Mouse (Mus musculus) cerebellum, adult 18-20 months (tissue): ENCODE results near the gene Cyfip2.
A peak's percentile ranks its signal among the peaks of the same experiment; 100 is the strongest.
"Not testable (repeated sequence)": the region's sequence is repeated elsewhere in the genome, so short reads cannot be mapped to it uniquely, and the experiment has no call there.

ENCODE experiments used
- DNase-seq, 2 experiments: peaks; one replicate each; pipeline ENCODE4 v3.0.0; 2021

Gene Cyfip2

DNA sequence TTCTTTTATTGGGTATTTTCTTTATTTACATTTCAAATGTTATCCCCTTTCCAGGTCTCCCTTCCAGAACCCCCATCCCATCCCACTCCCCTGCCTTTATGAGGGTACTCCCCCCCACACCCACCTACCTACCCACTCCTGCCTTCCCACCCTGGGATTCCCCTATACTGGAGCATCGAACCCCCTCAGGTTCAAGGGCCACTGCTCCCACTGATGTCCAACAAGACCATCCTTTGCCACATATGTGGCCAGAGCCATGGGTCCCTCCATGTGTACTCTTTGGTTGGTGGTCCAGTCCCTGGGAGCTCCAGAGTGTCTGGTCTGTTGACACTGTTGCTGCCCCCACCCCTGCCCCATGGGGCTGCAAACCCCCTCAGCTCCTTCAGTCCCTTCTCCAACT, 130.6 kb downstream of the Cyfip2 start:
- not testable (repeated sequence) for DNase-seq

DNA sequence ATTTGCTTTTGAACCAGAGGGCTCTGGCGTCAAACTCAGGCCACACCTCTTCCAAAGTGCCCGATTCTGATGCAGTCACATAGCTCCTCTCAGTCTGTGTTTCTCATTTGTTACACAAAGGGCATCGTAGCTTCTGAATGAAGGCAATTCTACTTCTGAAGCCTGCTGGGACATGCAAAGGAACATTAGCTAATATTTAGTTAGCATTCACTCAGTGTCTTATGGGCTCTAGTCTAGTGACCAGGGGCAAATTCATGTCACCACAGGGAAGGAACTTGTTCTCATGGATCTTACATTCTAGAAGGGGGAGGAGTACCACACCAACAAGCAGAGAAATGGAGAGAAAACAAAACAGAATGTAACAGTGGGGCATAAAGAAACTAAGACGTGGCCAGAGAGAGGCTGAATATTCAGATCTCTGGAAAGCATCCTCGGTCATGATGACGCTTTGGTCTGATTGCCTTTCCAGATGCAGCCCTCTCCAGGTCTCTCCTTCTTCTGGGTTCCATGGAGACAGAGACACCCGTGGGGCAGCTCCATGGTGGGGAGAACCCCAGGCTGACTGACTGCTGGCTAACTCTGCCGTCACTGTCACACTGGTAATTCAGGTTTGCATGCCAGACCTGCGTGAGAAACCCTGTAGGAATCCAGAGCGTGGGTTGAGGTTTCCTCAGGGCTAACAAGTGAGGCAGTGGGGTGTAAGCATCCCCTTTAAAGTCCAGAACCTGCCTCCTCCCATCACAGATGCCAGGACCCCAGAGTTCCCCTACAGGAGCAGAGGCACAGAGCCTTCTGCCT, 135.2 kb downstream of the Cyfip2 start:
- no peak for DNase-seq

DNA sequence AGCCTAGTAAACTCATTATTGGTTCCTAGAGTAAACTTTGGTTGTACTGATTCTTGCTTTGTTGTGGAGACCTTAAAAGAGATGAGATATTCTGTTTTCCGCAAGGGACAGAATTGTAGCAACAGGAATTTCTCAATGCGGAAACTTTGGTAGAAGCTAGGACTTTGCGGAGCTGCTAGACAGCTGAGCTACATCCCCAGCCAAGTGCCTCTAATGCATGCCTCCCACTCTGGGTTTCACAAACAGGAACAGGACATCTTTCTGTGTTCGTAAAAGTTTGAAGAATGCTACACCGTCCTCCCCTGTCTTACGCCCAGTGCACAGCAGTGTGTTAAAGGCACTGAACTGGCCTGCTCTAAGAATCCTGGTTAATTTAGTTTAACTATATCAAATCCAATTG, 136.5 kb downstream of the Cyfip2 start:
- no peak for DNase-seq

DNA sequence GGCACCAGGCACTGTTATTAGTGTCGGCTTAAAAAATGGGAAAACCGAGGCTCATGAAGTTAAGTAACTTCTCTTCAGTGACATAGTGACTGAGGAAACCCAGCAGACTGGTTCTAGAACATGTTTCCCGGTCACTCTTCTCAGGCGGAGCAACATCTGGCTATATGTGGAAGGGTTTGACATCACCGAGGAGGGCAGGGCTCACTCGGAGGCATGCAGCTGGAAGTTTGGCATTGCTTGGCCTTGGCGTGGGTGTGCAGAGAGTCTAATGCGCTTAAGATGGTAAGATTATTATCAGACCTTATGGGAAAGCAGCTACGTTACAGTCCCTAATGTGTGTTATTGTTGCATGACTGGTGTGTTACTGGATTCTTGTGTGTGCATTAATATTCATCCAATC, 140.5 kb downstream of the Cyfip2 start:
- no peak for DNase-seq

DNA sequence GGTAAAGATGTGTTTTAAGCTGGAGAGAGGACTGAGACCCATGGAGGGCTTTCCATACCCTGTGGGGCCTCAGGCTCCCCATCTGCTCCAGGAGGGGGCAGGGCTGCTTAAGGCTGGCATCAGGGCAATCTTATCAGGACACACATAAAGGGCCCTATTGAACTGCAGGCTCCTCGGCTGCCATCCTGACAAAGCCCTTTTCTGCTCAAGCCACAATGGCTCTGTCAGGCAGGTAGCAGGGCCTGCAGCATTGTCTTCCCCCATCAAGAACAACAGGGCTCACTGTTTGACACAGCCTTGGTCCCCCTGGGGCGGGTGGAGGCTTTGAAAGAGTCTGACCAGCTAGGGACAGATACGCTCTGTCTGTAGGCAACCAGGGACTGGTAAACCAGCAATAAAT, 142.8 kb downstream of the Cyfip2 start:
- peak in 1 of 2 experiments; percentile 12 for DNase-seq

DNA sequence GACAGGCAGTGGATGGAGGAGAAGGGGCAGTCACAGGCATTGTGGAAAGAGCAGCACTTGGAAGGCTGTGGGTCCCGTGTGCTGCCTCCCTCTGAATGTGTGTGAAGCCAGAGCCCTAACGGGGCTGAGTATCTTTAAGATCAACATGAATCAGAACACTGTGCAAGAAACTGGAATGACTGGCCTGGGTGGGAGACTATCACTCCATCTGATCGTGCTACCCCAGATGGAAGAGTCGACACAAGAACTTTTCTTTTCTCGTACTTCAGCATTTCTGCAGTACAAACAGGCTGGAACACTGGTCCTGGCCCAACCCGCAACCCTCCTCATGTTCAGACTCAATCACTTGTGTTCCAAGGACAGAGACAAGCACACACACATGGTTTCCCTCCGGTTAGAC, 144.2 kb downstream of the Cyfip2 start:
- no peak for DNase-seq

DNA sequence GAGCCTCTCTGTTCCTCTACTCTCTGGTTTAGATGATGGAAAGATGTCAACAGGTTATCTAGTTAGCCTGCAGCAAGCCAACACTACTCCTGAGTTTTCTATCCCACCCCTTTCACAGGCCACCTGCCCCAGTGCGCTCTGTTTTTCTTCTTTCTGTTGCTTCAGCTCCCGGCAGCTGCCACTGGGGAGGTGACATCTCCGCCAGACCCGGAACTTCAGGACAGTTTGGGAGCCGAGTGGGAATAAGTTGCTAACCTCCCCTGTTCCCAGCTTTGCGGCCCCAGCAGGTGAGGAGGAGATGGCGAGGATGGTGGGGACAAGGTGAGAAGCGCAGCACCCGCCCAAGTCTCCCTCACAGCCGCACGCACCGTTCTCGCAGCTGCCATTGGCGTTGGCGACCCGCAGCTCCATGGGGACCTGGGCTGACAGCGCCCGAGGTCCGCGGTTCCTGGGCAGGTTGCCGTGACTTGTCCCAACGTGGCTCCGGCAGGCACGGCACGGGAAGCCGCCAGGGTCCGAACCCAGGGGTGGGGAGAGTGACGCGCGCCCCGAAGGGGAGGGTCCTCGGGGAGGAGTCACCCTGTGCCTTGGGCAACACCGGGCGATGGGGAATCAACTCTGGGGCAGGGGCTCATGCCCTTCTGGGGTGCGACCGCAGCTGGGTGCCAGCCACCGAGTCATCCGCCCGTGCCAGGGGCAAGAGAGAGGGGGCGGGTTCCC, 146.6 kb downstream of the Cyfip2 start, which contains the start of gene Nipal4:
Gene Nipal4, minus strand, starts transcription at position 643 of the 720 bp plus-strand sequence.
- peak in 1 of 2 experiments; percentile 7 for DNase-seq

DNA sequence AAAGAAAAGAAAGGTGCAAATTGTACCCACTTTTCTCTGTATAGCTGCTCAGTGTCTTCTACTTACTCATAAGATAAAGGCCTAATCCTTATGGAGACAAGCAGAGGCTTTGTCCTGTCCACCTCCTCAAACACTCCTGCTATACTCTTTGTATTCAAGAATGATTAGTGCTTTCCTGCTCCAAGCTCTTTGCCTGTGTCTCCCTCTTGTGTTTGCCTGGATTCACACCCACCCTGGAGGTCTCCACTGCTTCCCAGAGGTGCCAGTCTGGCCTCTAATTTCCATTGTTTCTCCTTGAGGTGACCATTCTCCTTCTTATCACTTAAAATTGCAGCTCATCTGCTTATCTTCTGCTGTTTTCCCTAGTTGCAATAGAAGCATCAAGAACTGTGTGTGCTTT, 155.2 kb downstream of the Cyfip2 start:
- DNase-seq, result no peak

DNA sequence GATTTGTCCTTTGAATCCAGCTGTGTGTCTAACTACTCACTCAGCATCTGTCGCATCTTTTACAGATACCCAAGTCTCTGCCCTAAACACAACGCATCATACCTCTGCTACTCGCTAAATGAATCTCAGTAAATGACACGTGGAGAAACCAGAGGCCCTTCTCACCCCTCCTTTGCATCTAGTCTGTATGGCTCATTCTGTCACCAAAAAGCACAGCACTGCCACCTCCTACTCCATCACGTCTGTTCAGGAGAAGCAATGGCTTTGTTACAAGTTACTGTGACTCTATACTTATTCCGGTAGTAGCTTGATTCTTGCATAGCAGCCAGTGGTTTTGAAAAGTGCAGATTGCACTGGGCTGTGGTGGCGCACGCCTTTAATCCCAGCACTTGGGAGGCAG, 155.7 kb downstream of the Cyfip2 start:
- DNase-seq, result no peak

DNA sequence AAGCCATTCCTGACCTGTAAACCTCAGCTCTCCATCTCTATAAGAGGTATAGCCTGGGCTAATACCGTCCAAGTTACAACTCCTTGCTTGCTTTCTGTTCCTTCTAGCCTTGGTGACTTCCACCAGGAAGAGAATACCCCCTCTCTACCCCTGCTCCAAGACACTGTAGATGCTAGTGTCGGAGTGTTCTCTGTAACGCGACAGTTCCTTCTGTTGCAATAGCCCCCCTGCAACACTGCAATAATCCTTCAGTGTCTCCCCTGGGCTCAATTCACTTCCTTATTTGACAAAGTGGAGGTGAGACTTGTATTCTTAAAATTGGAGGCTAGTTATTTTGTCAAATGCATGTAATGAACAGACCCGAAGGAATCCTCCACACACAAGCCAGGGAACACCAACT, 166.0 kb downstream of the Cyfip2 start:
- DNase-seq, result no peak

DNA sequence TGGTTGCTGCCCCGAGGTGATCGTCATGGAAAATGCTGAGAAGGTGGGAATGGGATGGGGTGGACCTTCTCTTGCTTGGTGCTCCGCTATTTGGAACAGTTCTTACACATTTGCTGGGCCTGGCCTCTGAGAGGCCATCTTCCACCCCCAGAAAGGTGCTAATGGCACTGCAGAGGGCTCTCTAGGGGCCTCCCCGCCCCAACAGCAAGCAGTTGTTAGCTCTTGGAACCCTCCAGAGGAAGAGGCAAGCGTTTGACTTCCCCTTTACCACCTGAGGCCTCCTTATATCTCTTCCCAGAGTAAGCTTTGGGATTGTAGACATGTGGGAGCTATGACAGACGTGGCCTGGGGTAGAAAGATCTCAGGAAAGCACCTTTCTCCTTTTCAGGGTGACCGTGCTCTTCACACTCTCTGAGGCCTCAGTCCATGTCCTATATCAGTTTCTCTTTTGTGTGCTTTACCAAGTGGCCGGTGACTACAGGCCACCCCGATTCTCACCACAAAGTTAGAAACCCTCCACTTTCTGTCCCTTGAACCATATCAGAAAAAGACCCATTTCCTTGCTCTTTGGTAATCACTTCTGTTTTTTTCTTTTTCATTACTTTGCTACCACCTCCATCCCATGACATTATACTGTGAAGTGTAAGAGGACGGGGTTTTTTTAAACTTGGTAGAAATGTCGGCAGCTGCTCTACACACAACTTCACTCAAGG, 167.3 kb downstream of the Cyfip2 start:
- DNase-seq, result no peak
